Mouse (Mus musculus) adrenal gland, adult 2 months (tissue): ENCODE measurements at regions not wholly inside any gene's neighbourhood (a gene's known extent, or its start where the extent isn't known, plus 50 kb on each side); places are given as distances from the start of the nearest gene placed in this dataset.

Source experiments
- DNase-seq: peaks from one replicate; pipeline ENCODE4 v3.0.0; 2021

DNA sequence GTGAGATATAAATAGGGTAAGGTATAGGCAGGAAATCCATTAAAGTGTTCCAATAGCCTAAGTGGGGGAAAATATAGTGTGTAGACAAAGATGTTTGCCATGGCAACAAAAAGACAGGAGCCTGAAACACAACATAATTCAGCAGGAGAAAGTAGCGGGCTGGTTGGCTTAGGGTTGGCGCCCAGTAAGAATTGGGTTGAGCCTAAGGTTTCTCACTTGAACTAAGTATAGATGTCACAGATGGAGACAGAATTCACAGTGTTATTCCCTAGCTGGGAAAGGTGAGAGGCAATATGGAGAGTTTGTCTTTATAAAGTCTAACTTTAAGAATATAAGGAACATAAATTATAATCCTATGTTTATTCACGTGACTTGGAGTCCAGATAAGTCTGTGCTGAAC lies 64.8 kb upstream of the Ogfrl1 start:
- DNase-seq = no peak

DNA sequence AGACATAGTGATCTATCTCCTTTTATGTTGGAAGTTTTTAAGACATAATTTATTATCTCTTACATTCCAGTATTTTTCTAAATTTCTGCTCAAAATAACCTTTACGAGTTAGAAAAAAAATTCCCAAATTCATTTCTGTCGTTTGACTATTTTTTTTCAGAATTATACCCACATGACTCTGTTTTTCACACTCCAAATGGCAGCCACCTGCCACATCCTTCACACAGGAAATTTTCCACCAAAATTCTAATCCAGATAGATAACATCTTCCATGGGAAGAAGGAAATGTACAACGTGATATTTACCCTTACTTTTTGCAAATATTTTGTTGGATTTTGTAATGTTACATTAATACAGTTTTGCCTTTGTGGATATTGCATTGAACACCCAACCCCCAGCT lies 66.5 kb upstream of the Ogfrl1 start:
- no peak for DNase-seq

DNA sequence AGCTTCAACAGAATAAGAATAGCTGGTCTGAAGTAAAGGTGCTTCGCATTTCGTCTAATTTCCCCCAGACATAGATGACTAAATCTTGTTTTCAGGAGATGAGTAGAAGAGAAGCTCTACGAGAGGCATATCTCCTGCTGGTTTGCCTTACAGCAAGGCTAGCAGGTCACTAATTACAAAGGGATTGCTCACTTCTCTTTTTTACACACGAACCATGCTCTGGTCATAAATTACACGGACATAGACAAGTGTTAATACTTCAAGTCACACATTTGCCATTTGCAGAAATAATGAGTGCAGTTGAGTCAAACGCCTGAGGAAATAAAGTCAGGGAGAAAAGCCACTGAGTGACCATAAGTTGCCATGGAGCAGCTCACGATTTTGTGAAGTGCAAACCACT lies 68.8 kb upstream of the Ogfrl1 start:
- DNase-seq = no peak

DNA sequence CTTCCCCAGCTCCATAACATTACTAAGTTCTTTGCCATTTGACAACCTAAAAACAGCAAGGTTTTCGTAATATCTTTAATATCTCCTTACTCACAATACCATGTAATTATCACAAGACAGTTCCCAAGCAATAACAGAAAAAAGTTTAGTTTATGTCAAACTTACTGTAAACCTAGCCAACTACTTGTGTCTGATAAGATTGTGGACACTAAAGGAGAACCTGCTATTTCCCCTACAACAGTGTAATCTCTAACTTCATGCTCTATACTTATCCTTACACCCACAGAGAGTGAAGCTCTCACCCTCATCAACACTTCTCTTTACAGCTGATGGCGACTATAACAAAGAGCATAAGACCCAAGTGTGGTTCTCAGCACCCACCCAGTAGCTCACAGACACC lies 69.8 kb upstream of the Ogfrl1 start:
- no peak for DNase-seq

DNA sequence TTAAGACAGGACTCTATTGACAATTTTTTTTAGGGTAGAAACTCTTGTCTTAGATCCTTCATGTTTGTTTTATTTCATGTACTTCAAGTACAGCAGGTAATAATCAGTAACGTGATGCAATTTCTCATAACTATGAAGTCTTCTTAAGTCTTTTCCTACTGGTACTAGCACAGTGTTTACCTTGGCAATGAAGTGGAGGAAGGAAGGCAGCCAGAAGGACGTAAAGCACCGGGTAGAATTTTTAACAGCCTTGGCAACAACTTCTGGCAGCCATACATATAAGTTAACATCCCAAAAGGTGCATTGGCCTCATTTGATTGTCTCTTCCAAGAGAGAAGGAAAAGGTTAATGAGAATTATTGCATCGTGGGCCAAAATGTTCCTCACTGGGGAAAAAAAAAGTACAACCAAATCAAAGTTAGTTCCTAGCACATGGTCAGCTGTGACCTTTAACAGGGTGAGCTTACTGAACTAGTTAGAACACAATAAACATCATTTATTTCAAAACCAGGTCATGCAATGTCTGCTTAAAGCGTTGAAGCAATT lies 83.3 kb upstream of the Ogfrl1 start:
- DNase-seq = no peak

DNA sequence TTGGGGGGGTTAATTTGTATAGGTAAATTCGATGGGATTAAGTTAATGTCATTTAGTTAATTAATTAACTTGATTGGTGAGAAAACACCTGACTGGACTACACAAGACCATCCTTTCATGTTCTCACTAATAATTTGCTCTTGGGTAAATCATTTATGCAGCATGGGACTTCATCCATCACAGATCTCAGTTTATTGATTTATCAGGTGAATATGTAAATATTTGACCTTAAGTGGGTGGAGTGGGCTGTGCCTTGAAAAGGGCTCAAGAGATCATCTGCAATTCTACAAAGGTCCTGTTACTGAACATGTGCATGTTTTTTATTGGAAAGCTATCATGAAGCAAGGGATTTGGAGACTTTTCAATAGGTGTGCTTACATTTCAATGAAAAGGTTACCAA lies 87.0 kb upstream of the Ogfrl1 start:
- no peak for DNase-seq

DNA sequence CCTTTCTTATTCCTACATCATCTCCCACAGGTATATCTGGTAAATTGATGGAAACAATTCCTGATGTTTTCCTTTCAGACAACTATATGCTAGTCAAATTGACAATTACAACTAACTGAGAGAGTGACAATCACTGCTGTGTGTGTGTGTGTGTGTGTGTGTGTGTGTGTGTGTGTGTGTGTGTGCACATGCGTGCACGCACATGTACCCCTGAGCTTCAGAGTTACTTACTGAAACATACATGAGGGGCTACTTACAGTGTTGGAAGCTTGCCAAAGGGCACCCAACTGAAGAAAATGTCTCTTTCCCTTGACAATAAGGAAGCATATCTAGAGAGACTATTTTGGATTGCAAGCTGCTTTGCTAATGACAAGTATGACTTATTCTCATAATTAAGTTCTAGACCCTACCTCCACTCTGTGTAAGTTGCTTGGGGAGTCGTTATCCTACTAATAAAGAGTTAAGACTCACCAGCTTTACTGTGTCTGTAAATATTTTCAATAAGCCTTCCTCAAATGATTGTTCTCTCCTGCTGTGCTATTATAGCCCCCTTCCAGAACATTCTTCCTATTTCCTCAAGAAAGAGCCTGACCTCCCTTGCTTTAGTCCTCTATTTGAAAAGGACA lies 87.7 kb upstream of the Ogfrl1 start:
- no peak for DNase-seq

DNA sequence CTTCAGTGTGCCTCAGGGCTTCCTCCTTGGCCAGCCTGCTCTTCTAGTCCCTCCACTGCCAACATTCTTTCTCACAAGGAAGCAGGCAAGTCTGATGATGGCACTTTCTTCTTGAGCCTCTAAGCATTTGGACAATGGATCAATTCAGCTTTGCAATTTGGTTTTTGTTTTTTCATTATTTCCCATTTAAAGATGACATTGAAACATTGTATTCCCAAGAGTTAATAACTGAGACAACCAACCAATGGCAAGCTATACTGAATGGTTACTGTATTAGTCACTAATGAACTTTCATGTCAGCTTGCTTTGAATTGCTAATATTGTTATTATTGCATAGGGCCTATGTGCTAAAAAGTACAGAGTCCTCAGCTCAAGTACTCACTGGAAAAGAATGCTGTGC lies 89.5 kb upstream of the Ogfrl1 start:
- no peak for DNase-seq

DNA sequence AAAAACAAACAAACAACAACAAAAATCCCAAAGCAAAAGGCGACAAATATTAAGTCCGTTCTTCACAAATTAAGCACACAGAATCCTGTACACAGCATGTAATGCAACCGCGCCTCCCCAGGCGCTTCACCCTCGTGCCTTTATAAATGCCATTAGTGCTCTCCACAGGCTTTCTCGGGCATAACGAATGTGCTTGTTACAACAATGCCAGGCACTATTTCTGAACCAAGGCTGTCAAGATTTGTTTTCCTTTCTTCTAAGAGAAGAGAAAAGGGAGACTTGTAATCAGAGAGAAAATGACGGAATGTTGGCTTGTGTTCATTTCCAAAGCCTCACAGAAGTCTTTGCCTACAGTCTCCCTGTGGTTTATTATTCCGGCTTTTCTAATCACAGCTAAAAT lies 93.1 kb upstream of the Ogfrl1 start:
- DNase-seq = no peak

DNA sequence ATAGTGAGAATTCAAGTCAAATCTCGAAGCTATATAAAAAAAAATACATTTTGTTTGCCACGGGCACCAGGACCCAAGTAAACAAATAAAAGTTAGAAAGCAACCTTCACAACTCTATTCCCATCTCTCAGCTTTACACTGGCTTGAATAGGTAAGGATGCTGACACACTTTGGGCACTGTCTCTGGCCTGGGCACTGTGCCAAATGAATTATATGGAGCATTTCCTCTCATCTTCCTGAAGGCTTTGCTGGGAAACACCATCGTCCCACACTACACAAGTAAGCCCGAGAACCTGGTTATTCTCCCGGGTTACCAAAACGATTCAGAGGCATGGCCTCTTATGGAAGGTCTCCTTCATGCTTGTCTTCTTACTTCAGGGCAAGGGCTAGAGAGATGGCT lies 93.5 kb upstream of the Ogfrl1 start:
- no peak for DNase-seq

DNA sequence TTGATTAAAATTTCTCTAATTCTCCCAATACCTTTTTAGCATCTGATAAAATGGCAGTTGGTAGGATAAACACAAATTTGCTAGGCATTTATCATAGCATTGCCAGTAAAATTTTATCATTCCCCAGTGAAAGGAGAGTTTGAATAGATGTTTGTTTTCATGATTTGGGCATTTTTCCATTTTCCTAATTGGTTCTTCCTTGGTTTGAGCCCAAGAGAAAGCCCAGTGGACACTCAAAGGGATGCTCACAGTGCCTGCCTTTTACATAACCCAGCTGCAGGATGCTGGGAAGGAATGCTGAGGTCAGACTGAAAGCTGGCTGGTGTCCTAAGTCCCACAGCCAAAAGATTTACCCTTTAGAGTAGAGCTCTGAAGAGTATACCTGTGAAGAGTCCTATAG lies 95.4 kb upstream of the Ogfrl1 start:
- DNase-seq = no peak

DNA sequence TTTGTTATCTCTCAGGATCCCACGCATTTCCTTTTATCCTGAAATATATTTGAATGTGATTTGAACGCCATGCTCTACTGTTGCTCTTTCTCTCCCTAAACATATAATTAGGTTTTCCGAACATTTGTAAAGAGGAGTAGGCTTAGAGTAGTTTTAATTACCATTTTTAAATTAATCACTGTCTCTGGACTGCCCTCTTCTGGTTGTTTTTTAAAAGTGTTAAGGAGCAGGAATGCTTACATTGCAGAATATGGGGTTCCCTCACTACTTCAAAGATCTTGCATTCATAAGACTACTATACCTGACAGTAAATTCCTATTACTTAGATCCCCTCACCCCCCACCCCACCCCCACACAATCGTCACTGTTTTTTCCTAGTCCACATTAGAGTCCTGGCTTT lies 97.8 kb upstream of the Ogfrl1 start:
- no peak for DNase-seq

DNA sequence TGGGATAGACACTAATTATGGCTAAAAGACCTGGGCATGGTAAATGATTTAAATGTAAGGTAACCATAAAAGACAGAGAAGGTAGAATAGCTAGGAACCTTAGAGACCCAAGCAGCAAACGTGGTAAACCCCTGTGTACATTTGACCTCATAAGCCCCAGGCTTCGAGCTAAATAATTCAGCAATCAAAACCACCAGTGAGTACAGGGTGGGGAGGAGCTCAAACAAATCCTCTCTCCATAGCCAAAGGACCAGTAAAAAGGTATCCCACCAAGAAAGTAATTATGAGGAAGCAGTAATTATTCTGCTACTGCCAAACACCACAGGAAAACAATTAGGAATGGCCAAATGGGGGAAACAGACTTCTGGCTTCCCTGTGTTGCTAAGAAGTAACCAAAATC lies 122.5 kb upstream of the Ogfrl1 start:
- no peak for DNase-seq

DNA sequence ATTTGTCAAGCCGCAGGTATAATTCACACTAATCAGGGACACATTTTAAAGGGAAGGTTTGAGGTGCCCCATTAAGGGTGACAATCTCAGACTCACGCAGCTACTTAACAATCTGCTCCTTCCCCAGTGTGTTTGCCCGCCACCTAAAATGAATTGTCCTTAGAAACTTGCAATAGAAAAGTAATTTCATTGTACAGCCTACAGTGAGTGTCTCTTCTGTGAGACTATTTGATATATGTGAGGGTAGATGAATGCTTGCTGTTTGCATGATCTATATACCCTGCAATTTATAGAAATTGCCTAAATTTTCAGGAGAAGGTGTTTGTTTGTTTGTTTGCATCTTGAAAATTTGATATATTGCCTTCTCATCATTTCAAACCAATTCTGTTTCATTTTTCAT lies 135.1 kb upstream of the Ogfrl1 start:
- no peak for DNase-seq

DNA sequence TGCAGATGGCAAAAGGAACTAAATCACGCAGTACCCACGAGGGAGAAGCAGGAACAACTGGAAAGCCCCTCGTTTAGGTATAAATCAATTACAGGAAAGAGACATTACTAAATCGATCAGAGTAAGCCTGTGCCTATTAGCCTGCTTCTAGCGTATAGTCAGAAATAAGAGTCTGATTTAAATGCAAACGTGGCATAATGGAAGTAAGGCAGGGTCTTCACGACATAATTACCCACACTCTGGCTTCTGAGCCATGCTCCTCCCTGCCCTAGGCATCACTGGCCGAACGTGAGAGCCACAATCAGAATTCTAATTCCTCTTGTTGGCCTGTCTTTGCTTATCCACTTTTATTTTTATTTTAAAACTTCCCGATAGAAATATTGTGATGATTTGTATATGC lies 139.0 kb upstream of the Ogfrl1 start:
- no peak for DNase-seq

DNA sequence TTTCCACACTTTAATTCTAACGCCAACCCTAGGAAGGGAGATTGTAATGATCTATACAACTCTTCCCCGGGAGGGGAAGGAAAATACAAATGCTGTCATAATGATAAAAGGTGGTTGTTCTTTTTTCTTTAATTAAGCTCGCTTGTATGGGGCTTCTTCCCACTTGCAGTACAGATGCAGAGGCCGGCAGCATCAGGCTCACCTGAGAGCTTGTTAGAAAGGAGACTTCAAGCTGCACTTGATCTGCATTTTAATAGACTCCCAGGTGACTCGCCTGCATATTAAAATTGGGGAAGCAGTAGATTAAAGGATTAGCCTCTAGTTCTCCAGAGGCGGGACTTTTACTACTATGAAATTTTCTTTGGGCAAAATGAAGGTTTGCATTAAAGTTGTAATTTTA lies 140.8 kb upstream of the Ogfrl1 start:
- no peak for DNase-seq

DNA sequence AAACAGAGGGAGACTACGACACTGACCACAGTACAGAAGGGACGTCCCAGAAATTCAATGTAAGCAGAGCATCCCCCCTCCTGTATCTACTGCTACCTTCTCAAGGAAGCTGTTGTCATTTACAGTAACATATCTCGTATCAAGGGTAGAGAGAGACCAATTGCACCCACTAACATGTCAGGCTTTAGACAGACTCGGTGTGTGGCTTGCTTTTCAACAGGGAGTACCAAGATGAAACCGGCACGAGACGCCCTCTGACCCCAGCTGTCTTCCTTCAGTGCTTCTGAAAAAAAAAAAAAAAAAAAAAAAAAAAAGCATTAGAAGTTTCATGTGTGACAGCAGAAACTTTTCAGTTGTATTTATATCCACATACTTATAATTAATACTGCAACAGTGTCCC lies 143.0 kb upstream of the Ogfrl1 start:
- DNase-seq = no peak

DNA sequence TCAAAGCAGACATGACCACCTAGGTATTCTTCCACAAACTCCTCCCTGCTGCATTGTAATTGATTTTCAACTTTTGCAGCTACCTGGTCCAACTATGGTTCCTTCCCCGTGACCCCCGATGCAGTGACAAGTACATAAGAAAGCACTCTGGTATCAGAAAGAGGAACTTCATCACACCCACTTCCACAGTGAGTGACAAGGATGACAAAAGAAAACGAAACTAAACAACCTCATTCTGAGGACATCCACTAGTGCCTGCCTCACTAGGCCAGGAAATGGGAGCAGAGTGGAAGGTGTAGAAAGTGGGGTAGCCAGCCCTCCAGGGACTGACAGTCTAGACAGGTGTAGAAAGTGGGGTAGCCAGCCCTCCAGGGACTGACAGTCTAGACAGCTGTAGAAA lies 158.2 kb upstream of the Ogfrl1 start:
- DNase-seq = no peak

DNA sequence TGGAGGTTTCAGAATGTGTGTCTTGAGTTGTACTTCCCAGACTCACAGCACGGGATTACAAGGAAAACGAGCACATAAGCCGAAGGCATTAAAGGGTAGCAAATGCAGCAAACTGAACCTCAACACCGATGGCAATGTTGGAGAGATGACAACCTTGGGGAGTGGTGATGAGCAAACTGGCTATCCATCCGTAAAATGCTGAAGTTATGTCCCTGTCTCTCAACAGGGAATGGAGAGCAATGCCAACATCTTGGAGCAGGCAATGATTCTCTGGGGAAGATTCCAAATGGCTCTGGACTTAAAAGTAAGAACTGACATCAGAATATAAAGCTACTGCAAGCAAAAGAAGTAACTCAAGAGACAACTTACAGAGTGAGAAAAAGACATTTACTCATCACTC lies 170.5 kb upstream of the Ogfrl1 start:
- DNase-seq = no peak

DNA sequence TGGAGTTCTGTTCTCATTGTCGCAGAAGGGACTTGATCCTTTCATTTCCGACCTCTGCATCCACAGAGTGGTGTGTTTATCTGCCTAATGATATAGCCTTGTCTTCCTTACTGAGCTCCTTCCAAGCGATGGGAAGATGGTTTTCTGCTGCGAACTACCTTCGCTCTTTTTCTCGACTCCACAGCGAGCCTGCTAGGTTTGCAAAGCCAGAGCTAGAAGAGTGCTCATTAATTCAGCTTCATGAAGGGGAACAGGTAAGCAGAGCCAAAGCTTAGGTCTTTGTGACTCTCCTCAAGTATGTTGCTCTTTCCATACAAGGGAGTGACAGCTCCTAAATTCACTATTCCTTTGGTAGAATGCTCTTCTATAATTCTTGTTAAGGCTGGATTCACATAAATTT lies 176.9 kb upstream of the Ogfrl1 start:
- no peak for DNase-seq

DNA sequence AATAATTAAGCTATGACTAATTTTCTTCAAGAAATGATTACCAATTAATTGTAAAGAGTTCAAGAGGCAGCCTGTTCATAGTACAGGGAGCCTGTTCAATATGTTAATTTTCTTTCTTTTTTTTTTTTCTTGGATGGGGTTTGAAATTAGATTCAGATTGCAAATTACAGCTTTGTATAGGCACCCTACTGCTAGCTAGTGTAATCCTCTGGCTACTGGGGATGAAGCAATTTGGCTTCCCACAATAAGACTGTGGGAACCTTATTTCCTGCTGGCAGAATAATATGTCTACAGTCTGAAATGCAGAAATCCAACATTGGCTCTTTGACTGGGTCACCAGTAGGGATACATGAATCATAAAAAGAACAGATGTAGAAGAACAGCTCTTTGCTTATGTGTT lies 177.4 kb upstream of the Ogfrl1 start:
- DNase-seq = no peak

DNA sequence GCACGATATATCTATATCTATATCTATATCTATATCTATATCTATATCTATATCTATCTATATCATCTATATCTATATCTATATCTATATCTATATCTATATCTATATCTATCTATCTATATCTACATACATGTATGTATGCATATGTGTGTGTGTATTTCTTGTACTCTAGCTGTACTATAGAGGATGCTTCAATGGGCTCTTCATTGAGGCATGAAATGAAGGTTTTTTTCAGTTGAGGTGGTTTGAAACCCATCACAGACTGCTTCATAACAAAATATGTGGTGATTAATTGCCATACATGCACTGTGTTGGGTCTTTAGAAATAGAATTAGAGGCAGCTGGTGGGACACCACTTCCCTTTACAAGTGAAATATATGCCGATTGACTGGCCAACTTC lies 177.9 kb upstream of the Ogfrl1 start:
- DNase-seq = no peak

DNA sequence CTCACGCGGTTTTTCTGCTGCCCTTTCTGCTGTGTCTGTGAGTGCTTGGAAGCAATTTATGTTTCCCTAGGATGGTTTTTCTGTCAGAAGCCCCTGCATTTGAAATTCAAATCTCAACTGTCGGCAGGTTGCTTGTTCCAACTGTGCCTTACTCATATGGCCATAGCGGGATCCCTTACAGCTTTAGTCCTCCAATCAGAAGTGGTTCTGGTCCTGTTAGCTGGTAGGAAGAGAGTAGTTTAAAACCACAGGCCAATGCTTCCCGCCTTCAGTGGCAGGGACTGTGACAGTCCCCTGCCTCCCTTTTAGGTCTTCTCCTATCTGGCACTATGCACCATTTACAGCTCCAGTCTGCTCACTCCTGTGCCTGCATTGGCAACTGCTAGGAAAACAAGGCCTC lies 178.6 kb upstream of the Ogfrl1 start:
- DNase-seq = no peak

DNA sequence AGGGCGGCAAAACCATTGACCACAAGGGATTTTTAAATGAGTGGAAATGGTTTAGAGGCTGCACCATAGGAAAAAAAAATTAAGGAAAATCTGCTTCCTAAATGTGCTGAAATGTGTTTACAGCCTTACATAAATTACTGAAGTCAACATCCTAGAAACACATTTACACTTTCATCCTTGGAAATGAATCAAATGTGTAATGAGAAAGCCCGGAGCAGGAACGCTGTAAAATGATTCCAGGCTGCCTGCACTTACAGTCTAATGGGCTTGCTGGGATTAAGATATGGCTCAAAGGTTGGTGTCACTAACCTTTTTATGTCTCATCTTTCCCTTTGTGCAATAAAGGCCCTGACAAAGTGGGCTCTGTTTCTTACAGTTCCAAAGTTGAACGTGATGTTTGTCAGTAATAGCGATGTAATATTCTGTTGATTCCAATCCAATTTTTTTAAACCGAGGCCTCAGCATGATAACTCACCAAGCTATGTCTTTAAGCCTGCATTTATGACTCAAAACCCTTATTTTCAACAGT lies 172.1 kb upstream of the B3gat2 start:
- no peak for DNase-seq
